Mouse (Mus musculus) midbrain, embryonic 11.5 days (tissue): Measurements from ENCODE around the gene Nmnat1. TPM values are rescaled to one million over a fixed set of nuclear protein-coding genes. Genes with fewer than 3 reads are reported as not detected.
A peak's percentile ranks its signal among the peaks of the same experiment; 100 is the strongest.

Source experiments
- ATAC-seq: fragments of 200-750 bp; cut with Nextera tagmentation; 2 replicates; pipeline ENCODE4 v1.8.0; 2017; ENCODE audit warnings: moderate TSS enrichment, moderate library complexity; ENCODE audit not compliant: low FRiP score
- DNase-seq: peaks from one replicate; pipeline ENCODE4 v3.0.0; 2015; ENCODE audit warnings: low spot score; ENCODE audit errors: missing footprints
- H3K27ac ChIP-seq: fragments of 300-500 bp; sonication (generic); 2 replicates; pipeline ENCODE4 v1.5.1; 2014; ENCODE audit warnings: low read depth, low read length
- H3K27me3 ChIP-seq: fragments of 300-500 bp; sonication (generic); 2 replicates; pipeline ENCODE4 v1.6.1; 2014; ENCODE audit warnings: mild to moderate bottlenecking, low read length, moderate library complexity, mixed read lengths; ENCODE audit not compliant: control insufficient read depth, insufficient read depth
- H3K36me3 ChIP-seq: fragments of 300-500 bp; sonication (generic); 2 replicates; pipeline ENCODE4 v1.6.1; 2014; ENCODE audit warnings: mild to moderate bottlenecking, low read length, moderate library complexity, mixed read lengths; ENCODE audit not compliant: control insufficient read depth, insufficient read depth
- H3K4me1 ChIP-seq: fragments of 300-500 bp; sonication (generic); 2 replicates; pipeline ENCODE4 v1.6.1; 2014; ENCODE audit warnings: low read length; ENCODE audit not compliant: control insufficient read depth, insufficient read depth
- H3K4me2 ChIP-seq: fragments of 300-500 bp; sonication (generic); 2 replicates; pipeline ENCODE4 v1.6.1; 2014; ENCODE audit warnings: mild to moderate bottlenecking, moderate library complexity
- H3K4me3 ChIP-seq: fragments of 300-500 bp; sonication (generic); 2 replicates; pipeline ENCODE4 v1.5.1; 2014; ENCODE audit warnings: low read depth, low read length
- H3K9ac ChIP-seq: fragments of 300-500 bp; sonication (generic); 2 replicates; pipeline ENCODE4 v1.6.1; 2014; ENCODE audit warnings: low read length
- H3K9me3 ChIP-seq: fragments of 300-500 bp; sonication (generic); 2 replicates; pipeline ENCODE4 v1.6.1; 2016; ENCODE audit warnings: low read length; ENCODE audit not compliant: control insufficient read depth
- WGBS: fragments of 180-500 bp; shearing (Covaris S2); extraction: QIAGEN DNeasy Blood & Tissue Kit; methylation state at CpG from one replicate; pipeline ENCODE4 v1.1.7; 2014; 5-methylcytosine and 5-hydroxymethylcytosine counted together
- polyA plus RNA-seq: library from polyadenylated mRNA; unstranded; fragments of >200 nt; fragmentation: Nextera tagmentation; extraction: Ambion mirVana; gene quantifications from 2 replicates; pipeline ENCODE4 v1.2.1, GENCODE M21; 2014

Gene Nmnat1
- 15.1 and 15.5 TPM in 2 replicates for polyA plus RNA-seq

- H3K27me3 ChIP-seq: no peaks in the 10 kb centered on the region
- peaks cover 12% of the 10 kb centered on the region for H3K4me1 ChIP-seq
- H3K4me3 ChIP-seq: peak within 1 kb of the TSS; percentile 89
- DNase-seq (peak; percentile 100), ATAC-seq (peak; percentile 99)
- H3K36me3 ChIP-seq: peaks cover 6% of the 10 kb centered on the region
- no peaks in the 10 kb centered on the region for H3K9me3 ChIP-seq
- H3K4me2 ChIP-seq: peak within 1 kb of the TSS; percentile 88
- peak within 1 kb of the TSS; percentile 81 for H3K9ac ChIP-seq
- WGBS: under 1% methylated on average over 60 of the region's 60 CpGs
- H3K27ac ChIP-seq: peak within 1 kb of the TSS; percentile 30; the same call in 1 of the 2 replicates
Measured at GRCm38 (mm10) chr4:149485053-149485824, at the start of gene Nmnat1, which contains the start of gene Lzic. Gene Nmnat1, minus strand, starts transcription at chr4:149485202. Gene Lzic, plus strand, starts transcription at chr4:149485229.

DNA sequence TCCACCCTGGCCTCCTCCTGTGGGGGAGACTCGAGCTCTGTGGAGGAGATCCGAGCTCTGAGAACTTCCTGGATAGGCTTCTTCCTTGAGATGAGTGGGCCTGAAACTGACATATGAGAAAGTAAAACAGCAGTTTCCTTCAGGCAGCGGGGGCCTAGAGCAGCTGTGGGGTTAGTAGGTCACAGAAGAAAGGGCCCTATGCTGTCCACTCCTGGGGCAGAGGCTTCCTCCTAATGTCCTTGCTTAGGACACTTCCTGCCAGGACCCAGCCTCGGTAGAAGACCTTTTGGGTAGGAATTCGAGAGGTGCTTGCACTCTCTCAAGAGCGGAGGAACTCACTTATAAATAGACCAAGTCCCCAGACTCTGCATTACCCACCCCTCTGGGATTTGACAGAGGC is 44.7 kb upstream of the Nmnat1 start:
- ATAC-seq: no peak
- Histone ChIP-seq H3K9ac (no peak overlapping the region), H3K9me3 (no peaks in the 10 kb centered on the region), H3K4me3 (no peak overlapping the region), H3K4me1 (peaks cover 5% of the 10 kb centered on the region; the same call in 1 of the 2 replicates), H3K4me2 (no peak overlapping the region), H3K27me3 (no peaks in the 10 kb centered on the region), H3K36me3 (no peaks in the 10 kb centered on the region), H3K27ac (no peak overlapping the region)
- 83% methylated on average over 6 of the region's 6 CpGs for WGBS
- DNase-seq: no peak

- no peaks in the 10 kb centered on the region for H3K36me3 ChIP-seq
- H3K4me3 ChIP-seq: no peak overlapping the region
- H3K27me3 ChIP-seq: no peaks in the 10 kb centered on the region
- no peak overlapping the region for H3K4me2 ChIP-seq
- H3K9me3 ChIP-seq: no peaks in the 10 kb centered on the region
- no peak for ATAC-seq
- no peak for DNase-seq
- H3K9ac ChIP-seq: no peak overlapping the region
- H3K27ac ChIP-seq: no peak overlapping the region
- 85% methylated on average over 15 of the region's 15 CpGs for WGBS
- H3K4me1 ChIP-seq: peaks cover 5% of the 10 kb centered on the region; the same call in 1 of the 2 replicates
Measured at GRCm38 (mm10) chr4:149527621-149528354, 42.8 kb upstream of the Nmnat1 start.

DNA sequence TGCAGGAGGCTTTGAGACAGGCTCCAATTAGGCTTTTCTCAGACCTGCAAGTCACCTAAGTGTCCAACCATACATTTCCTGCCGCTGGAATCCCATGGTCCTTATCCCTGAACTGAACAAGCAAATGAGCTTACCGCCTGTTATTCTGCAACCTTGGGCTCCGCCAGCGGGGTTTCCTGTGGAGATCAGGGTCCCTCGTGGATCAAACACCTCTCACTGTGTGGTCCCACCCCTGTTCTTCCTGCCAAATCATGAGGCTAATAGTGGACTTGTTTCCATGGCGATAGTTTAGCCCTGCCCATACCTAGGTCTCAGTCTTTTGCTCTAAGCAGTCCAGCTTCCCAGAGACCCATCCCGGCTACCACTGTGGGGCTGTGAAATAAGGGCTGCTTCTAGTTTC is 41.3 kb upstream of the Nmnat1 start:
- Histone ChIP-seq H3K4me3 (no peak overlapping the region), H3K9me3 (no peaks in the 10 kb centered on the region), H3K27ac (no peak overlapping the region), H3K27me3 (no peaks in the 10 kb centered on the region), H3K4me2 (no peak overlapping the region), H3K4me1 (peaks cover 5% of the 10 kb centered on the region; the same call in 1 of the 2 replicates), H3K9ac (no peak overlapping the region), H3K36me3 (no peaks in the 10 kb centered on the region)
- DNase-seq: no peak
- ATAC-seq: no peak
- WGBS: 42% methylated on average over 7 of the region's 7 CpGs

DNA sequence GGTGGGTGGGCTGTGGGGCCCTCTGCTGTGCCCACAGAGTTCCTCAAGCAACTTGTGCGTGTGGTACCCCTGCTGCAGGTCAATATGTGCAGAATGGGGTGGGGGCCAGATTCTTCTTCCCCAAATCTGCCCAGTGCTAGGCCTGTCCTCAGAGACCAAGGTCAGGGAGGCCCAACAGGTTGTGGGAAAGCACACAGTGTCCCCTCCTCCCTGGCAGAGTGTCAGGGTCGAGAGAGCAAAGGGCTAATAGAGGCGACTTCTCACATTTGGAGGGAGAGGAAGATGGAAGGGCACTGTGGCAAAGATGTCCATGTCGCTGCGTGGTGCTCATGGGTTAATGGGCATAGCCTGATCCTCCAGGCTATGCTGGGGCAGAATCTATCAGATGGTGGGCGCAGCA is 40.8 kb upstream of the Nmnat1 start:
- no peak for DNase-seq
- WGBS: 74% methylated on average over 6 of the region's 6 CpGs
- Histone ChIP-seq H3K27me3 (no peaks in the 10 kb centered on the region), H3K9ac (no peak overlapping the region), H3K4me3 (no peak overlapping the region), H3K27ac (no peak overlapping the region), H3K4me2 (no peak overlapping the region), H3K36me3 (no peaks in the 10 kb centered on the region), H3K9me3 (no peaks in the 10 kb centered on the region), H3K4me1 (peaks cover 5% of the 10 kb centered on the region; the same call in 1 of the 2 replicates)
- ATAC-seq: no peak

DNA sequence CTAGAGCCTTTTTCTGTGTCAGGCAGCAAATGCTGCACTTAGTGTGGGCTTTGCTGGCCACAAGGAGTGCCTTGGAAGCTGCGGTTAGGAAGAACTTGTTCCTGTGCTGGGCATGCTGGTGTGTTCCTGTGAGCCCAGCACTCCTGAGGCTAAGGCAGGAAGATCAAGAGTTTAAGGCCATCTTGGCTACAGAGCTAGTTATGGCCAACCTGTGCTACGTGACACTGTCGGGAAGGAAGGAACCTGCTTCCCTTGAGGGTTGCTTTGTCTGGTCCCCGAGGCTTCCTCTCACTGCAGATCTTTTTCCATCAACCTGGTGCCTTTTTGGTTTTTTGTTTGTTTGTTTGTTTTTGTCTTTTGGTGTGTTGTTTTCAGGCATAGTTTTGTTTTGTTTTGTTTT is 40.2 kb upstream of the Nmnat1 start:
- Histone ChIP-seq H3K4me3 (no peak overlapping the region), H3K4me2 (no peak overlapping the region), H3K4me1 (peaks cover 5% of the 10 kb centered on the region; the same call in 1 of the 2 replicates), H3K9ac (no peak overlapping the region), H3K9me3 (no peaks in the 10 kb centered on the region), H3K27ac (no peak overlapping the region), H3K36me3 (no peaks in the 10 kb centered on the region), H3K27me3 (no peaks in the 10 kb centered on the region)
- WGBS: 86% methylated on average over 4 of the region's 4 CpGs
- ATAC-seq (no peak), DNase-seq (no peak)

GRCm38 (mm10) chr4:149523961-149524360 is 39.0 kb upstream of the Nmnat1 start:
- Histone ChIP-seq H3K9me3 (no peaks in the 10 kb centered on the region), H3K27me3 (no peaks in the 10 kb centered on the region), H3K27ac (no peak overlapping the region), H3K36me3 (no peaks in the 10 kb centered on the region), H3K9ac (no peak overlapping the region), H3K4me1 (peaks cover 5% of the 10 kb centered on the region; the same call in 1 of the 2 replicates), H3K4me2 (no peak overlapping the region), H3K4me3 (no peak overlapping the region)
- ATAC-seq (no peak), DNase-seq (no peak)
- WGBS: 82% methylated on average over 6 of the region's 6 CpGs

- Histone ChIP-seq H3K4me3 (no peak overlapping the region), H3K4me2 (no peak overlapping the region), H3K27ac (no peak overlapping the region), H3K9ac (no peak overlapping the region), H3K9me3 (no peaks in the 10 kb centered on the region), H3K36me3 (no peaks in the 10 kb centered on the region), H3K4me1 (peaks cover 2% of the 10 kb centered on the region; the same call in 1 of the 2 replicates), H3K27me3 (no peaks in the 10 kb centered on the region)
- DNase-seq (no peak), ATAC-seq (no peak)
- 74% methylated on average over 10 of the region's 10 CpGs for WGBS
Measured at GRCm38 (mm10) chr4:149521258-149521657, 36.3 kb upstream of the Nmnat1 start.
